Mouse (Mus musculus) stomach, embryonic 14.5 days (tissue): ENCODE results near the gene Ntm. TPM values are rescaled to one million over a fixed set of nuclear protein-coding genes. Genes with fewer than 3 reads are reported as not detected.

Experiments
- ATAC-seq: fragments of 200-750 bp; cut with Nextera tagmentation; 2 replicates; pipeline ENCODE4 v1.8.0; 2017; ENCODE audit warnings: low read depth, moderate TSS enrichment; ENCODE audit not compliant: insufficient number of reproducible peaks, insufficient read depth, low FRiP score
- H3K27ac ChIP-seq: fragments of 300-500 bp; sonication (generic); 2 replicates; pipeline ENCODE4 v1.5.1; 2014; ENCODE audit warnings: mild to moderate bottlenecking, low read length, moderate library complexity, mixed read lengths
- H3K27me3 ChIP-seq: fragments of 300-500 bp; sonication (generic); 2 replicates; pipeline ENCODE4 v1.6.1; 2014; ENCODE audit warnings: low read length, control low read depth, mixed read lengths; ENCODE audit not compliant: control insufficient read depth, insufficient read depth
- H3K36me3 ChIP-seq: fragments of 300-500 bp; sonication (generic); 2 replicates; pipeline ENCODE4 v1.6.1; 2014; ENCODE audit warnings: mild to moderate bottlenecking, control low read depth, low read length, moderate library complexity, mixed read lengths; ENCODE audit not compliant: control insufficient read depth, insufficient read depth
- H3K4me1 ChIP-seq: fragments of 300-500 bp; sonication (generic); 2 replicates; pipeline ENCODE4 v1.6.1; 2014; ENCODE audit warnings: low read length, control low read depth, mixed read lengths; ENCODE audit not compliant: control insufficient read depth, insufficient read depth
- H3K4me2 ChIP-seq: fragments of 300-500 bp; sonication (generic); replicated peaks from 2 replicates; pipeline ENCODE4 v1.6.1; 2014; ENCODE audit warnings: low read depth, low read length, control low read depth
- H3K4me3 ChIP-seq: fragments of 300-500 bp; sonication (generic); 2 replicates; pipeline ENCODE4 v1.5.1; 2014; ENCODE audit warnings: low read depth, low read length, control low read depth
- H3K9ac ChIP-seq: fragments of 300-500 bp; sonication (generic); replicated peaks from 2 replicates; pipeline ENCODE4 v1.6.1; 2014; ENCODE audit warnings: low read depth, mild to moderate bottlenecking, control low read depth, low read length, moderate library complexity, mixed read lengths
- H3K9me3 ChIP-seq: fragments of 300-500 bp; sonication (generic); 2 replicates; pipeline ENCODE4 v1.6.1; 2016; ENCODE audit warnings: low read depth, low read length, control low read depth; ENCODE audit not compliant: control insufficient read depth
- WGBS: fragments of 180-500 bp; shearing (Covaris S2); extraction: QIAGEN DNeasy Blood & Tissue Kit; methylation state at CpG from one replicate; pipeline ENCODE4 v1.1.7; 2014; 5-methylcytosine and 5-hydroxymethylcytosine counted together
- polyA plus RNA-seq: library from polyadenylated mRNA; unstranded; fragments of >200 nt; fragmentation: Nextera tagmentation; extraction: Ambion mirVana; gene quantifications from 2 replicates; pipeline ENCODE4 v1.2.1, GENCODE M21; 2014

Gene Ntm
- polyA plus RNA-seq, 1 experiment from 2014 or later: 19.7 TPM

- Histone ChIP-seq H3K4me2 (no peak overlapping the region), H3K27ac (no peak overlapping the region), H3K27me3 (no peaks in the 10 kb centered on the region), H3K9ac (no peak overlapping the region), H3K4me3 (no peak overlapping the region), H3K4me1 (no peaks in the 10 kb centered on the region), H3K36me3 (no peaks in the 10 kb centered on the region), H3K9me3 (no peaks in the 10 kb centered on the region)
- 17% methylated on average over 4 of the region's 4 CpGs for WGBS
- ATAC-seq: no peak
Measured at GRCm38 (mm10) chr9:29145901-29146300, 817.0 kb downstream of the Ntm start.

- H3K9me3 ChIP-seq: no peaks in the 10 kb centered on the region; the same call in 1 of the 2 replicates
Measured at GRCm38 (mm10) chr9:29136039-29136438, 826.9 kb downstream of the Ntm start.

DNA sequence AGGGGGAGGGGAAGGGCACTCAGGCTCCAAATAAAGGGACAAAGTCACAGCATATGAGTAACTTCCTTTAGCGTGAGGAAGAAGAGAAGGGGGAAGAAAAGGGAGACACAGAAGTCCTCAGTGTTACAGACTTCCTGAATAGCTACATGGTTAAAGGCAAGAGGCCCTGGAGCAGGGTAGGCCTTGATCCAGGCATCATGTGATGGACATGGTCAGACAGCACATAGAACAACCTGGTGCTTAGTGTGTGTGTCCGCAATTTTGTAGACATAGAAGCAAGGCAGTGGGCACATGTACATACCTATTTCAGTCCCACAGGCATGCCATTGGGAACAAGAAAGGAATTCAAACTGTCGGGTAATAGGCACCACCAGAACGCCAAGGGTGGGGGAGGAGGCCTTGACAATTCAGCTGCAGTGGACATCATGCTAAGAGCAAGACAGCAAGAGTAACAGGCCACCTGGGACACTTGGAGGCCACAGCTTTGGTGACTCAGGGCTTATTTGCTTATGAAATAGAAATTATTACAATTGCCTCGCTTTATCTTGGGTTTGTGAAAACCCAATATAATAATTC lies 832.1 kb downstream of the Ntm start:
- no peaks in the 10 kb centered on the region for H3K36me3 ChIP-seq
- no peaks in the 10 kb centered on the region; the same call in 1 of the 2 replicates for H3K9me3 ChIP-seq
- no peak overlapping the region for H3K4me3 ChIP-seq
- no peak overlapping the region for H3K4me2 ChIP-seq
- H3K27ac ChIP-seq: no peak overlapping the region
- H3K9ac ChIP-seq: no peak overlapping the region
- H3K27me3 ChIP-seq: no peaks in the 10 kb centered on the region
- ATAC-seq: no peak
- WGBS: 84% methylated on average over 5 of the region's 5 CpGs
- no peaks in the 10 kb centered on the region for H3K4me1 ChIP-seq

More at GRCm38 (mm10) chr9:29136039-29136438, 826.9 kb downstream of the Ntm start:
- ATAC-seq: no peak
- H3K27me3 ChIP-seq: no peaks in the 10 kb centered on the region
- no peak overlapping the region for H3K4me3 ChIP-seq
- no peaks in the 10 kb centered on the region for H3K36me3 ChIP-seq
- H3K9ac ChIP-seq: no peak overlapping the region
- H3K27ac ChIP-seq: no peak overlapping the region
- no peaks in the 10 kb centered on the region for H3K4me1 ChIP-seq
- H3K4me2 ChIP-seq: no peak overlapping the region
- WGBS: 75% methylated on average over 4 of the region's 4 CpGs

DNA sequence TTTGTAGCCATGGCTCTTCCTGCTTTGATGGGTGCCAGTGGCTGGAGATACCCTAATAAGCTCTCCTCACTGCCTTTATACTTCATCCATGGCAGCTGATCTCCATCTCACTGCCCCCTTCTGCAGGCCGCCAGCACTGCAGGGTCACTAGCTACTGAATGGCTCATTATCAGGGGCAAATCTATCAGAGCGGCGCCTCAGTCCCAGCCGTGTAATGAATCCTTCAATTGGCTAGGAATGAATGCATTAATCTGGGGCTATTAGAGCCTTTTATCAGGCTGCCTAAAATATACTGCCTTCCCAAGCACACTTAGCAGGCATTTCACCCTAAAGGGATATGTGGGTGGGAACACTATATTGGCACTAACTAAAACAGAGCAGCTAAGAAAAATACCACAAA lies 832.6 kb downstream of the Ntm start:
- no peaks in the 10 kb centered on the region for H3K27me3 ChIP-seq
- no peak for ATAC-seq
- H3K4me3 ChIP-seq: no peak overlapping the region
- no peaks in the 10 kb centered on the region for H3K36me3 ChIP-seq
- 50% methylated on average over 4 of the region's 4 CpGs for WGBS
- no peak overlapping the region for H3K27ac ChIP-seq
- no peaks in the 10 kb centered on the region; the same call in 1 of the 2 replicates for H3K9me3 ChIP-seq
- H3K4me2 ChIP-seq: no peak overlapping the region
- H3K9ac ChIP-seq: no peak overlapping the region
- no peaks in the 10 kb centered on the region for H3K4me1 ChIP-seq

GRCm38 (mm10) chr9:29128416-29128815 lies 834.5 kb downstream of the Ntm start:
- no peak for ATAC-seq
- Histone ChIP-seq H3K27ac (no peak overlapping the region), H3K9me3 (no peaks in the 10 kb centered on the region; the same call in 1 of the 2 replicates)

DNA sequence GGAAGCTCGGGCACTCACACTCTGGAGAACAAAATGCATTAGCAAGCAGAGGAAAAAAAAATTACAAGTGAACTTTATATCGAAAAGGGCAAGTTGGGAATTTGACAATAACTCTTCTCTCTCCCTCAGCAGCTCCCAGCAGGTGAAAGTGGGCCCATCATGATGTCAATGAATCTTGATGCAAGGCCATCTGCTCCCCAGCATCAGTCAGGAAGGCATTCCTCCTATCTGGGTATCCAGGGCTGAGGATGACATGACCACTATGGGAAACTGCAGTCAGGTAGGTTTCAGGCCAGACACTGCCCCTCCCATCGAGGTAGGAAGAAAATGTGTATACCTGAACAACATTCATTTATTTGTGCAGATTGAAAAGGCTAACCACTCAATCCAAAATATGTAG lies 838.5 kb downstream of the Ntm start:
- Histone ChIP-seq H3K4me1 (no peaks in the 10 kb centered on the region), H3K27ac (no peak overlapping the region), H3K4me2 (no peak overlapping the region), H3K27me3 (no peaks in the 10 kb centered on the region), H3K9ac (no peak overlapping the region), H3K36me3 (no peaks in the 10 kb centered on the region), H3K4me3 (no peak overlapping the region), H3K9me3 (no peaks in the 10 kb centered on the region)
- ATAC-seq: no peak
- 77% methylated on average over 3 of the region's 3 CpGs for WGBS

More at GRCm38 (mm10) chr9:29128416-29128815, 834.5 kb downstream of the Ntm start:
- 77% methylated on average over 2 of the region's 2 CpGs for WGBS
- H3K36me3 ChIP-seq: no peaks in the 10 kb centered on the region
- H3K9ac ChIP-seq: no peak overlapping the region
- no peak overlapping the region for H3K4me3 ChIP-seq
- no peaks in the 10 kb centered on the region for H3K4me1 ChIP-seq
- H3K27me3 ChIP-seq: no peaks in the 10 kb centered on the region
- H3K4me2 ChIP-seq: no peak overlapping the region

DNA sequence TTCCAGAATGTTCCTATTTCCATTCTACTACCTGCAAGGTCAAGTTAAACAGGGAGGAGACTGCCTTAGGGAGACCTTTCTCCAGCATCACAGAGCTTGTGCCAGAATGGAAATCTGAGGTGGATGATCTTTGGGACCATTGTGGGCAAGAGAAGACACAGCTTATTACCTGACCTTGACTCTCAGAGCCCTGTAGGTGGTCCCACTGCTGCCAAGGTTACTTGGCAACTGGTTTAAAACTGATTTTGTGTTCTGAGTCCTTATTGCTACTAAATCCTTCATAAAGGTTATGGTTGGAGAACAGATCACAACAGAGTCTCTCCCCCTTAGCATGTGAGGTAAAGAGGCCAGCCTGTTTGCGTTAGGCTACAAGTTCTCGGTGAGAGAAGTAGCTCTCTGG lies 839.1 kb downstream of the Ntm start:
- Histone ChIP-seq H3K9me3 (no peaks in the 10 kb centered on the region), H3K4me2 (no peak overlapping the region), H3K9ac (no peak overlapping the region), H3K27me3 (no peaks in the 10 kb centered on the region), H3K4me3 (no peak overlapping the region), H3K27ac (no peak overlapping the region), H3K4me1 (no peaks in the 10 kb centered on the region), H3K36me3 (no peaks in the 10 kb centered on the region)
- no peak for ATAC-seq
- WGBS: 79% methylated on average over 2 of the region's 2 CpGs

GRCm38 (mm10) chr9:29117561-29118112 lies 845.3 kb downstream of the Ntm start:
- Histone ChIP-seq H3K4me1 (no peaks in the 10 kb centered on the region), H3K27ac (no peak overlapping the region), H3K27me3 (no peaks in the 10 kb centered on the region), H3K4me2 (no peak overlapping the region), H3K9me3 (no peaks in the 10 kb centered on the region), H3K9ac (no peak overlapping the region), H3K36me3 (no peaks in the 10 kb centered on the region), H3K4me3 (no peak overlapping the region)
- 33% methylated on average over 2 of the region's 2 CpGs for WGBS
- ATAC-seq: no peak

- no peaks in the 10 kb centered on the region for H3K4me1 ChIP-seq
- H3K9ac ChIP-seq: no peak overlapping the region
- ATAC-seq: no peak
- H3K27me3 ChIP-seq: no peaks in the 10 kb centered on the region
- H3K36me3 ChIP-seq: no peaks in the 10 kb centered on the region
- no peak overlapping the region for H3K27ac ChIP-seq
- no peak overlapping the region for H3K4me2 ChIP-seq
- H3K4me3 ChIP-seq: no peak overlapping the region
- H3K9me3 ChIP-seq: no peaks in the 10 kb centered on the region
- 51% methylated on average over 2 of the region's 2 CpGs for WGBS
Measured at GRCm38 (mm10) chr9:29115337-29115736, 847.6 kb downstream of the Ntm start.
